Comparison of ENCODE assay signal across 8 mouse cellular contexts in genomic region chr17:42126488-42127237, GRCm38 (mm10).
DNase-seq lines count a peak whose midpoint lies in the region; ATAC-seq lines count a peak whose summit lies in the region.
"Had no signal": no experiment of that assay in that cellular context is flagged by ENCODE, and none has a peak within 500 bp of the region (broad histone marks: within the 10 kb centered on the region; RNA-seq: fewer than 3 reads in every experiment).

No protein-coding gene starts in this region.

- no peak overlapping the region for H3K9ac ChIP-seq in hindbrain, embryonic 14.5 days
- no peak overlapping the region for H3K9ac ChIP-seq in lung, embryonic 16.5 days (ENCODE audit: low read length)
- H3K9ac ChIP-seq: limb, embryonic 15.5 days had no signal

- peak; percentile 4 for DNase-seq in right cerebral cortex, postnatal 4 days
- DNase-seq in right cerebral cortex, postnatal 14 days, result no peak
- DNase-seq in cerebellum, adult 9-10 months, result peak; percentile 52
- peak; percentile 69 for DNase-seq in hindbrain, embryonic 14.5 days (ENCODE audit: low spot score)
- DNase-seq in layer of hippocampus, postnatal 14 days (ENCODE audit: low spot score in 2 of 2), result no peak

- peak; percentile 90 for ATAC-seq in hindbrain, embryonic 14.5 days (ENCODE audit: low FRiP score)
- peak; percentile 49; the same call in 1 of the 2 replicates for ATAC-seq in lung, embryonic 16.5 days (ENCODE audit: low read depth)
- ATAC-seq in megakaryocyte, adult 5-6 weeks (ENCODE audit: poor library complexity, severe bottlenecking), result no peak

- WGBS in hindbrain, embryonic 14.5 days, result 59% methylated on average over 9 of the region's 9 CpGs
- 40% methylated on average over 9 of the region's 9 CpGs for WGBS in lung, embryonic 16.5 days

- H3K27ac ChIP-seq in hindbrain, embryonic 14.5 days, result peak overlapping the region; percentile 43; the same call in 1 of the 2 replicates
- H3K27ac ChIP-seq in lung, embryonic 16.5 days (ENCODE audit: low read length), result no peak overlapping the region
- H3K27ac ChIP-seq: limb, embryonic 15.5 days had no signal

- no peaks in the 10 kb centered on the region for H3K27me3 ChIP-seq in hindbrain, embryonic 14.5 days (ENCODE audit: control insufficient read depth, insufficient read depth, low read length)
- H3K27me3 ChIP-seq in lung, embryonic 16.5 days (ENCODE audit: control insufficient read depth, insufficient read depth, low read depth, low read length), result no peaks in the 10 kb centered on the region
- H3K27me3 ChIP-seq: limb, embryonic 15.5 days had no signal

- H3K36me3 ChIP-seq in hindbrain, embryonic 14.5 days (replicated peaks; ENCODE audit: control insufficient read depth, insufficient read depth), result no peaks in the 10 kb centered on the region
- no peaks in the 10 kb centered on the region for H3K36me3 ChIP-seq in lung, embryonic 16.5 days (ENCODE audit: control insufficient read depth, insufficient read depth, low read length)
- H3K36me3 ChIP-seq: limb, embryonic 15.5 days had no signal

- no peak overlapping the region for H3K4me2 ChIP-seq in hindbrain, embryonic 14.5 days (replicated peaks)
- no peak overlapping the region for H3K4me2 ChIP-seq in lung, embryonic 16.5 days (ENCODE audit: low read depth, low read length)
- H3K4me2 ChIP-seq: limb, embryonic 15.5 days had no signal

- H3K4me1 ChIP-seq in hindbrain, embryonic 14.5 days (replicated peaks; ENCODE audit: control insufficient read depth, insufficient read depth, low read length), result no peaks in the 10 kb centered on the region
- no peaks in the 10 kb centered on the region for H3K4me1 ChIP-seq in lung, embryonic 16.5 days (replicated peaks; ENCODE audit: control insufficient read depth, insufficient read depth, low read length)

- H3K9me3 ChIP-seq in hindbrain, embryonic 14.5 days (ENCODE audit: control insufficient read depth, low read length), result no peaks in the 10 kb centered on the region
- no peaks in the 10 kb centered on the region for H3K9me3 ChIP-seq in lung, embryonic 16.5 days (ENCODE audit: control insufficient read depth, low read length)
- H3K9me3 ChIP-seq: limb, embryonic 15.5 days had no signal

- no peak overlapping the region for H3K4me3 ChIP-seq in hindbrain, embryonic 14.5 days (replicated peaks; ENCODE audit: low read length)
- H3K4me3 ChIP-seq in lung, embryonic 16.5 days (ENCODE audit: low read length), result no peak overlapping the region
- H3K4me3 ChIP-seq: limb, embryonic 15.5 days had no signal

Comparison
In these comparisons a context has a peak if more than half of its experiments do, and no peak if none do; other contexts are left out.
1. DNase-seq: peak in right cerebral cortex, postnatal 4 days (single experiment), cerebellum, adult 9-10 months (single experiment) and hindbrain, embryonic 14.5 days (single experiment); none in right cerebral cortex, postnatal 14 days (single experiment) and layer of hippocampus, postnatal 14 days (0 of 2).